Mouse (Mus musculus) liver, embryonic 16.5 days (tissue): ENCODE data around the gene Cops3. TPM values are rescaled to one million over a fixed set of nuclear protein-coding genes. Genes with fewer than 3 reads are reported as not detected.

Experiments
- polyA plus RNA-seq: library from polyadenylated mRNA; unstranded; fragments of >200 nt; fragmentation: Nextera tagmentation; extraction: Ambion mirVana; gene quantifications from 2 replicates; pipeline ENCODE4 v1.2.1, GENCODE M21; 2015

Gene Cops3
- polyA plus RNA-seq, 1 experiment from 2014 or later, result 81.3 TPM

Other genes with a start within 250 kb of the Cops3 start
- not detected in 2 replicates for gene Olfr223, start 246.5 kb downstream of the Cops3 start, polyA plus RNA-seq
- 5.7 and 6.6 TPM in 2 replicates for gene Mprip, start 178.5 kb downstream of the Cops3 start, polyA plus RNA-seq
- gene Pld6, start 52.2 kb downstream of the Cops3 start, polyA plus RNA-seq, result 2.1 and 2.5 TPM in 2 replicates
- 15.3 and 19.3 TPM in 2 replicates for gene Flcn, start 29.8 kb downstream of the Cops3 start, polyA plus RNA-seq
- gene Nt5m, start 391 bp downstream of the Cops3 start, polyA plus RNA-seq, result 12.8 and 15.2 TPM in 2 replicates
- gene Med9, start 108.4 kb upstream of the Cops3 start, polyA plus RNA-seq, result 17.6 and 17.7 TPM in 2 replicates
- gene Rasd1, start 125.1 kb upstream of the Cops3 start, polyA plus RNA-seq, result 1.6 and 1.7 TPM in 2 replicates
- gene Pemt, start 206.7 kb upstream of the Cops3 start, polyA plus RNA-seq, result 43.1 and 63.2 TPM in 2 replicates